Mouse (Mus musculus) small intestine, adult 2 months (tissue): ENCODE measurements around the gene Id3.

Experiments used
- CTCF ChIP-seq: fragments of 200-500 bp; IDR thresholded peaks from 2 replicates; pipeline ENCODE4 v1.5.1; 2012; ENCODE audit warnings: low read depth, mild to moderate bottlenecking, control low read depth, inconsistent platforms, low read length, moderate library complexity, mixed read lengths; ENCODE audit not compliant: insufficient replicate concordance, insufficient read length; ENCODE audit errors: extremely low read depth
- POLR2A ChIP-seq: fragments of 200-500 bp; IDR thresholded peaks from 2 replicates; pipeline ENCODE4 v1.6.1; 2012; ENCODE audit warnings: low read depth, mild to moderate bottlenecking, control low read depth, inconsistent platforms, low read length, moderate library complexity

- TF ChIP-seq CTCF: no peak
- TF ChIP-seq POLR2A: no peak
Measured at GRCm38 (mm10) chr4:136181367-136181766, 38.1 kb downstream of the Id3 start.
